Mouse (Mus musculus): ENCODE measurements around the gene Brwd1.

- TF ChIP-seq TAL1 (IDR thresholded peaks at IDR 0.05; ENCODE audit: low read length) (no peak), GATA1 (IDR thresholded peaks at IDR 0.05; ENCODE audit: low read length) (no peak)
Measured at GRCm38 (mm10) chr16:96088120-96088519, 5.8 kb upstream of the Brwd1 start.
